Mouse (Mus musculus): ENCODE measurements at regions not wholly inside any gene's neighbourhood (a gene's known extent, or its start where the extent isn't known, plus 50 kb on each side); places are given as distances from the start of the nearest gene placed in this dataset.

GRCm38 (mm10) chr7:129689464-129689863, 97.8 kb downstream of the Wdr11 start:
- TF ChIP-seq POLR2A (IDR thresholded peaks at IDR 0.05; ENCODE audit: control insufficient read depth, low read depth, low read length) = no peak
- TF ChIP-seq CTCF (IDR thresholded peaks at IDR 0.05; ENCODE audit: control insufficient read depth, insufficient read depth, insufficient replicate concordance, low read depth, low read length) = no peak
- H3K27ac ChIP-seq (ENCODE audit: control insufficient read depth, insufficient read depth, low read depth, low read length) = no peak overlapping the region
- H3K36me3 ChIP-seq (ENCODE audit: control insufficient read depth, insufficient read depth, low read length) = no peaks in the 10 kb centered on the region
- no peaks in the 10 kb centered on the region for H3K4me1 ChIP-seq (ENCODE audit: control insufficient read depth, insufficient read depth, low read length)
- H3K4me3 ChIP-seq (ENCODE audit: control insufficient read depth, low read depth, low read length) = no peak overlapping the region
- no peaks in the 10 kb centered on the region for H3K27me3 ChIP-seq (ENCODE audit: control insufficient read depth, insufficient read depth, low read length)

GRCm38 (mm10) chr7:129690868-129691267, 99.2 kb downstream of the Wdr11 start:
- Histone ChIP-seq H3K27ac (ENCODE audit: control insufficient read depth, insufficient read depth, low read depth, low read length) (no peak overlapping the region), H3K4me3 (ENCODE audit: control insufficient read depth, low read depth, low read length) (no peak overlapping the region), H3K36me3 (ENCODE audit: control insufficient read depth, insufficient read depth, low read length) (no peaks in the 10 kb centered on the region), H3K4me1 (ENCODE audit: control insufficient read depth, insufficient read depth, low read length) (no peaks in the 10 kb centered on the region), H3K27me3 (ENCODE audit: control insufficient read depth, insufficient read depth, low read length) (no peaks in the 10 kb centered on the region)
- no peak for TF ChIP-seq CTCF (IDR thresholded peaks at IDR 0.05; ENCODE audit: control insufficient read depth, insufficient read depth, insufficient replicate concordance, low read depth, low read length)
- TF ChIP-seq POLR2A (IDR thresholded peaks at IDR 0.05; ENCODE audit: control insufficient read depth, low read depth, low read length) = no peak

- Histone ChIP-seq H3K36me3 (ENCODE audit: control insufficient read depth, insufficient read depth, low read length) (no peaks in the 10 kb centered on the region), H3K27ac (ENCODE audit: control insufficient read depth, insufficient read depth, low read depth, low read length) (no peak overlapping the region), H3K4me1 (ENCODE audit: control insufficient read depth, insufficient read depth, low read length) (no peaks in the 10 kb centered on the region), H3K27me3 (ENCODE audit: control insufficient read depth, insufficient read depth, low read length) (no peaks in the 10 kb centered on the region), H3K4me3 (ENCODE audit: control insufficient read depth, low read depth, low read length) (no peak overlapping the region)
- no peak for TF ChIP-seq CTCF (IDR thresholded peaks at IDR 0.05; ENCODE audit: control insufficient read depth, insufficient read depth, insufficient replicate concordance, low read depth, low read length)
- no peak for TF ChIP-seq POLR2A (IDR thresholded peaks at IDR 0.05; ENCODE audit: control insufficient read depth, low read depth, low read length)
These were observed 100.0 kb downstream of the Wdr11 start for GRCm38 (mm10) chr7:129691619-129692071.

- no peak overlapping the region for H3K4me3 ChIP-seq (ENCODE audit: control insufficient read depth, low read depth, low read length)
- H3K36me3 ChIP-seq (ENCODE audit: control insufficient read depth, insufficient read depth, low read length) = no peaks in the 10 kb centered on the region
- no peak for TF ChIP-seq POLR2A (IDR thresholded peaks at IDR 0.05; ENCODE audit: control insufficient read depth, low read depth, low read length)
- H3K4me1 ChIP-seq (ENCODE audit: control insufficient read depth, insufficient read depth, low read length) = no peaks in the 10 kb centered on the region
- H3K27ac ChIP-seq (ENCODE audit: control insufficient read depth, insufficient read depth, low read depth, low read length) = no peak overlapping the region
- no peaks in the 10 kb centered on the region for H3K27me3 ChIP-seq (ENCODE audit: control insufficient read depth, insufficient read depth, low read length)
These were observed 102.0 kb downstream of the Wdr11 start for GRCm38 (mm10) chr7:129693635-129694034.

GRCm38 (mm10) chr7:129694168-129694567, 102.5 kb downstream of the Wdr11 start:
- Histone ChIP-seq H3K4me3 (ENCODE audit: control insufficient read depth, low read depth, low read length) (no peak overlapping the region), H3K36me3 (ENCODE audit: control insufficient read depth, insufficient read depth, low read length) (no peaks in the 10 kb centered on the region), H3K27ac (ENCODE audit: control insufficient read depth, insufficient read depth, low read depth, low read length) (no peak overlapping the region), H3K4me1 (ENCODE audit: control insufficient read depth, insufficient read depth, low read length) (no peaks in the 10 kb centered on the region), H3K27me3 (ENCODE audit: control insufficient read depth, insufficient read depth, low read length) (no peaks in the 10 kb centered on the region)
- TF ChIP-seq CTCF (IDR thresholded peaks at IDR 0.05; ENCODE audit: control insufficient read depth, insufficient read depth, insufficient replicate concordance, low read depth, low read length) (no peak), POLR2A (IDR thresholded peaks at IDR 0.05; ENCODE audit: control insufficient read depth, low read depth, low read length) (no peak)

GRCm38 (mm10) chr7:129699931-129700570, 108.4 kb downstream of the Wdr11 start:
- no peak overlapping the region for H3K4me3 ChIP-seq (ENCODE audit: control insufficient read depth, low read depth, low read length)
- no peaks in the 10 kb centered on the region for H3K4me1 ChIP-seq (ENCODE audit: control insufficient read depth, insufficient read depth, low read length)
- TF ChIP-seq POLR2A (IDR thresholded peaks at IDR 0.05; ENCODE audit: control insufficient read depth, low read depth, low read length) = no peak
- no peak for TF ChIP-seq CTCF (IDR thresholded peaks at IDR 0.05; ENCODE audit: control insufficient read depth, insufficient read depth, insufficient replicate concordance, low read depth, low read length)
- no peaks in the 10 kb centered on the region for H3K36me3 ChIP-seq (ENCODE audit: control insufficient read depth, insufficient read depth, low read length)
- no peaks in the 10 kb centered on the region for H3K27me3 ChIP-seq (ENCODE audit: control insufficient read depth, insufficient read depth, low read length)
- H3K27ac ChIP-seq (ENCODE audit: control insufficient read depth, insufficient read depth, low read depth, low read length) = no peak overlapping the region

- Histone ChIP-seq H3K4me1 (ENCODE audit: control insufficient read depth, insufficient read depth, low read length) (no peaks in the 10 kb centered on the region), H3K4me3 (ENCODE audit: control insufficient read depth, low read depth, low read length) (no peak overlapping the region), H3K36me3 (ENCODE audit: control insufficient read depth, insufficient read depth, low read length) (no peaks in the 10 kb centered on the region), H3K27me3 (ENCODE audit: control insufficient read depth, insufficient read depth, low read length) (no peaks in the 10 kb centered on the region), H3K27ac (ENCODE audit: control insufficient read depth, insufficient read depth, low read depth, low read length) (no peak overlapping the region)
- TF ChIP-seq POLR2A (IDR thresholded peaks at IDR 0.05; ENCODE audit: control insufficient read depth, low read depth, low read length) = no peak
- TF ChIP-seq CTCF (IDR thresholded peaks at IDR 0.05; ENCODE audit: control insufficient read depth, insufficient read depth, insufficient replicate concordance, low read depth, low read length) = no peak
These were observed 135.9 kb downstream of the Wdr11 start for GRCm38 (mm10) chr7:129727559-129727958.
